Mouse (Mus musculus): ENCODE measurements around the gene Cdc42ep4. TPM values are rescaled to one million over a fixed set of nuclear protein-coding genes. Genes with fewer than 3 reads are reported as not detected.
A peak's percentile ranks its signal among the peaks of the same experiment; 100 is the strongest.

Cdc42ep4 gene
- polyA plus RNA-seq, 1 experiment from 2014 or later, result 119 TPM

DNA sequence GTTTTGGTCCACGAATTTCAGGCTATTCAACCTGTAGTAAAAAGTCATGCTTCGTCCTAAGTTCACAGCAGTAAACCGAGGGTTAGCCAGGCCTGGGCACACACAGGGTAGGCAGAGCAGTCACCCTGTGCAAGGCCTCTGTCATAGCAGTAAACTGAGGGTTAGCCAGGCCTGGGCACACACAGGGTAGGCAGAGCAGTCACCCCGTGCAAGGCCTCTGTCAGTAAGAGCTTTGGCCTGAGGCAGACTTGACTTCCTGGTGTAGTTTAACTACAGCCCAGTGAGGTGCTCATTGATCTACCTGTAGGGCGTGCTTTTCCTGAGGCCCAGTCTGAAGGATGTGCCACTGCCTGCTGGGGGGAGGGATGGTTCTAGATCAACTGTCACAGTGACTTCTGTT lies 60.4 kb downstream of the Cdc42ep4 start:
- no peak overlapping the region for H3K4me2 ChIP-seq
- H3K27ac ChIP-seq, result no peak overlapping the region
- no peaks in the 10 kb centered on the region for H3K9me3 ChIP-seq
- WGBS, result 85% methylated on average over 5 of the region's 5 CpGs
- no peaks in the 10 kb centered on the region for H3K27me3 ChIP-seq
- H3K4me1 ChIP-seq, result peaks cover 8% of the 10 kb centered on the region
- no peak overlapping the region for H3K4me3 ChIP-seq
- peak overlapping the region; percentile 44; the same call in 1 of the 2 replicates for H3K9ac ChIP-seq
- ATAC-seq (ENCODE audit: insufficient number of reproducible peaks, insufficient read depth, low FRiP score, low TSS enrichment, low read depth), result no peak
- peaks cover 85% of the 10 kb centered on the region for H3K36me3 ChIP-seq

GRCm38 (mm10) chr11:113690506-113690905 lies 61.2 kb downstream of the Cdc42ep4 start:
- ATAC-seq (ENCODE audit: insufficient number of reproducible peaks, insufficient read depth, low FRiP score, low TSS enrichment, low read depth), result no peak
- Histone ChIP-seq H3K9me3 (no peaks in the 10 kb centered on the region), H3K27ac (no peak overlapping the region), H3K4me1 (peaks cover 12% of the 10 kb centered on the region), H3K4me2 (no peak overlapping the region), H3K36me3 (peaks cover 77% of the 10 kb centered on the region), H3K27me3 (no peaks in the 10 kb centered on the region), H3K4me3 (no peak overlapping the region), H3K9ac (no peak overlapping the region)
- 90% methylated on average over 12 of the region's 12 CpGs for WGBS

DNA sequence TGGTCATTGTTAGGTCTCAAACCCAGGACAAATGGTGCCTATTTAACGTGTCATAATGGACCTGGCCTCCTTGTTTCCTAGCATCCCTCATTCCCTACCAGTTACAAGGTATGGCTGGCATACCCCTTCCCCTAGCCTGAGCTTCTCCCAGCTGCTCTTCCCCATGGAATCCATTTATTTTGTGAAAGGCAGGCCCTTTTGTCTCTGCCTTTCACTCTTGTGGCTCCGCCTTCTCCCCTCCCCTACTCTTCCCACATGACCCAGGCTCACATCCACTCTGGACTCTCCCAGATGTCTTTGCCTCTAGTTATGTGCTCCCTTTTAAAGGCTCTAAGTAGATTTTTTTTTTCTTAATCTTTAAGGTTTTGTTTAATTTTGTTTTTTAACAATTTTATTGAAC lies 64.7 kb downstream of the Cdc42ep4 start:
- Histone ChIP-seq H3K27ac (no peak overlapping the region), H3K4me3 (no peak overlapping the region), H3K4me1 (peaks cover 26% of the 10 kb centered on the region), H3K9ac (no peak overlapping the region), H3K36me3 (peaks cover 42% of the 10 kb centered on the region), H3K4me2 (no peak overlapping the region), H3K27me3 (no peaks in the 10 kb centered on the region), H3K9me3 (no peaks in the 10 kb centered on the region)
- ATAC-seq (ENCODE audit: insufficient number of reproducible peaks, insufficient read depth, low FRiP score, low TSS enrichment, low read depth), result no peak
- WGBS, result 74% methylated on average over 2 of the region's 2 CpGs

GRCm38 (mm10) chr11:113684707-113685426 lies 66.8 kb downstream of the Cdc42ep4 start:
- WGBS, result 42% methylated on average over 25 of the region's 25 CpGs
- Histone ChIP-seq H3K36me3 (peaks cover 24% of the 10 kb centered on the region), H3K4me1 (peaks cover 38% of the 10 kb centered on the region), H3K27ac (peak overlapping the region; percentile 94; the same call in 1 of the 2 replicates), H3K9me3 (no peaks in the 10 kb centered on the region), H3K4me2 (peak overlapping the region; percentile 86), H3K27me3 (no peaks in the 10 kb centered on the region), H3K9ac (peak overlapping the region; percentile 87), H3K4me3 (peak overlapping the region; percentile 70)
- ATAC-seq (ENCODE audit: insufficient number of reproducible peaks, insufficient read depth, low FRiP score, low TSS enrichment, low read depth), result 0 out of 2 replicates have a peak, but pooled peaks have one; percentile 2

GRCm38 (mm10) chr11:113683957-113684706 lies 67.5 kb downstream of the Cdc42ep4 start, which contains the start of the genes Fam104a and D11Wsu47e:
Gene Fam104a, minus strand, starts transcription at chr11:113684155.
Gene D11Wsu47e, plus strand, starts transcription at chr11:113684412.
- ATAC-seq (ENCODE audit: insufficient number of reproducible peaks, insufficient read depth, low FRiP score, low TSS enrichment, low read depth), result peak; percentile 92
- Histone ChIP-seq H3K9me3 (no peaks in the 10 kb centered on the region), H3K4me2 (peak within 1 kb of the TSS; percentile 86), H3K27ac (peak within 1 kb of the TSS; percentile 94), H3K9ac (peak within 1 kb of the TSS; percentile 87), H3K36me3 (peaks cover 17% of the 10 kb centered on the region), H3K27me3 (no peaks in the 10 kb centered on the region), H3K4me1 (peaks cover 38% of the 10 kb centered on the region), H3K4me3 (peak within 1 kb of the TSS; percentile 70)
- WGBS, result under 1% methylated on average over 73 of the region's 73 CpGs

DNA sequence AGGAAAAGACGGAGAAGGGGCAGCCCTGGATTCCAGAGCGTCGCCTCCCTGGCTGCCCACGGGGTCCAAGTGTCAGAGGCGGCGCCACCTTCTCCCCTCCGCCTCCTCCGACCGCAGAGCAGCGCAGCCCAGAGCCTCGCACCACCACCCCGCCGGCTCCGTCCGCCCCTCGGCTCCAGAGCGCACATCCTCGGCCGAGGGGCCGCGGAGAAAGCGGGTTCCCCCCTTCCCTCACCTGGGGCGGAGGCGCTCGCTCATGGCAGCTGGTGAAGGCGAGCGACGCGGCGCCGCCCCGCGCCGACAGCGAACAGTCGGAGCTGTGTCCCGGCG lies 68.1 kb downstream of the Cdc42ep4 start:
- peak overlapping the region; percentile 87 for H3K9ac ChIP-seq
- H3K27me3 ChIP-seq, result no peaks in the 10 kb centered on the region
- H3K27ac ChIP-seq, result peak overlapping the region; percentile 94
- no peaks in the 10 kb centered on the region for H3K9me3 ChIP-seq
- H3K36me3 ChIP-seq, result peaks cover 11% of the 10 kb centered on the region
- 0% methylated on average over 25 of the region's 38 CpGs for WGBS
- H3K4me3 ChIP-seq, result peak overlapping the region; percentile 70
- H3K4me2 ChIP-seq, result peak overlapping the region; percentile 86
- ATAC-seq (ENCODE audit: insufficient number of reproducible peaks, insufficient read depth, low FRiP score, low TSS enrichment, low read depth), result peak; percentile 75
- H3K4me1 ChIP-seq, result peaks cover 38% of the 10 kb centered on the region

DNA sequence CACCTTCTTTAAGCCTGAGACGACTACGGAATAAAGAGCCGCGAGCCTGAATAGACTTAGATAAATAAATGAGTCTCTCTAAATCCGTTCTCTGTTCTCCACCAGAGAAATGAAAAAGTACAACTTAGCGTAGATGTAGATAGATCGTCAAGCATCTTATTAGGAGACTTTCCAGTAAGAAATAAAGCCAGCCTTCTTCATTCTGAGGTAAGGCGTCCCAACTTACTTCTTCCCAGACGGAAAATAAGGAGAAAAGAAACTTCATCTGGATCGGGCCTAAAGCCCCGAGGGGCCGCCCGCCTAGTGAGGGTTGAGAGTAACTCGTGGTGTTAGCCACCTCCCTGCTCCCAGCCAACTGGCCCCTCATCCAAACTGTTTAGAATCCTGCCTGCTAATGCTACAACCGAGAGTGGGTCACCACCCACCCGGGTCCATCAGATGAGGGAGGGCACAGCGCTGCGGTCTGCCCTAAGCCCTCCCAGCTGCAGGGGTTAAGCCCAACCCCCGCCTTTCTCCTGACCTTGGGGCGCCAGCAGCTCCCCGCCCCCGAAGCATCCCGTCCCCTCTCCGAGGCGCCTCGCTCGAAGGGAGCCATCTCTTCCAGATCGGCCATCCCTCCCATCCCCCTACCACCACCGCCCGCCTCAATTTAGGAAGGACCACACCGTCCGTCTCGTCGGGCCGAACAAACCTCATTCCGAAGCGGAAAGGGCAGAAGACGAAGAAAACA lies 68.6 kb downstream of the Cdc42ep4 start:
- H3K4me2 ChIP-seq, result peak overlapping the region; percentile 86
- peaks cover 38% of the 10 kb centered on the region for H3K4me1 ChIP-seq
- 3% methylated on average over 38 of the region's 38 CpGs for WGBS
- ATAC-seq (ENCODE audit: insufficient number of reproducible peaks, insufficient read depth, low FRiP score, low TSS enrichment, low read depth), result peak; percentile 30; the same call in 1 of the 2 replicates
- peak overlapping the region; percentile 87 for H3K9ac ChIP-seq
- H3K27me3 ChIP-seq, result no peaks in the 10 kb centered on the region
- H3K9me3 ChIP-seq, result no peaks in the 10 kb centered on the region
- peak overlapping the region; percentile 94 for H3K27ac ChIP-seq
- peak overlapping the region; percentile 70 for H3K4me3 ChIP-seq
- peaks cover 6% of the 10 kb centered on the region for H3K36me3 ChIP-seq

GRCm38 (mm10) chr11:113681979-113682378 lies 69.7 kb downstream of the Cdc42ep4 start:
- H3K9ac ChIP-seq, result no peak overlapping the region
- no peak overlapping the region for H3K27ac ChIP-seq
- peaks cover 1% of the 10 kb centered on the region; the same call in 1 of the 2 replicates for H3K36me3 ChIP-seq
- no peaks in the 10 kb centered on the region for H3K27me3 ChIP-seq
- H3K9me3 ChIP-seq, result no peaks in the 10 kb centered on the region
- H3K4me2 ChIP-seq, result peak overlapping the region; percentile 86
- H3K4me3 ChIP-seq, result peak overlapping the region; percentile 70
- H3K4me1 ChIP-seq, result peaks cover 42% of the 10 kb centered on the region
- no peak for ATAC-seq (ENCODE audit: insufficient number of reproducible peaks, insufficient read depth, low FRiP score, low TSS enrichment, low read depth)

- Histone ChIP-seq H3K27ac (no peak overlapping the region), H3K36me3 (peaks cover 12% of the 10 kb centered on the region), H3K27me3 (no peaks in the 10 kb centered on the region), H3K4me1 (peaks cover 35% of the 10 kb centered on the region), H3K4me2 (no peak overlapping the region), H3K9ac (no peak overlapping the region), H3K9me3 (no peaks in the 10 kb centered on the region), H3K4me3 (no peak overlapping the region)
- WGBS, result 86% methylated on average over 2 of the region's 2 CpGs
- no peak for ATAC-seq (ENCODE audit: insufficient number of reproducible peaks, insufficient read depth, low FRiP score, low TSS enrichment, low read depth)
Observed at GRCm38 (mm10) chr11:113680954-113681353, 70.7 kb downstream of the Cdc42ep4 start.

GRCm38 (mm10) chr11:113678373-113678772 lies 73.3 kb downstream of the Cdc42ep4 start:
- peaks cover 35% of the 10 kb centered on the region for H3K36me3 ChIP-seq
- H3K27me3 ChIP-seq, result no peaks in the 10 kb centered on the region
- H3K9ac ChIP-seq, result no peak overlapping the region
- WGBS, result 84% methylated on average over 8 of the region's 8 CpGs
- H3K4me3 ChIP-seq, result no peak overlapping the region
- no peak overlapping the region for H3K4me2 ChIP-seq
- no peak overlapping the region for H3K27ac ChIP-seq
- ATAC-seq (ENCODE audit: insufficient number of reproducible peaks, insufficient read depth, low FRiP score, low TSS enrichment, low read depth), result no peak
- peaks cover 24% of the 10 kb centered on the region for H3K4me1 ChIP-seq
- no peaks in the 10 kb centered on the region for H3K9me3 ChIP-seq

- Histone ChIP-seq H3K4me2 (no peak overlapping the region), H3K4me3 (no peak overlapping the region), H3K36me3 (peaks cover 45% of the 10 kb centered on the region), H3K9me3 (no peaks in the 10 kb centered on the region), H3K27ac (peak overlapping the region; percentile 19; the same call in 1 of the 2 replicates), H3K9ac (no peak overlapping the region), H3K4me1 (peaks cover 19% of the 10 kb centered on the region), H3K27me3 (no peaks in the 10 kb centered on the region)
- ATAC-seq (ENCODE audit: insufficient number of reproducible peaks, insufficient read depth, low FRiP score, low TSS enrichment, low read depth), result no peak
- WGBS, result 81% methylated on average over 2 of the region's 2 CpGs
Observed at GRCm38 (mm10) chr11:113677378-113677777, 74.3 kb downstream of the Cdc42ep4 start.
